Mouse (Mus musculus) ES-CJ7 (cell line): Measurements from ENCODE around the gene Mnat1.
"Not testable (repeated sequence)": the region's sequence is repeated elsewhere in the genome, so short reads cannot be mapped to it uniquely, and the experiment has no call there.

Experiments
- DNase-seq: peaks from one replicate; pipeline ENCODE4 v3.0.0; 2011; ENCODE audit warnings: low read depth, low spot score

Gene Mnat1

DNA sequence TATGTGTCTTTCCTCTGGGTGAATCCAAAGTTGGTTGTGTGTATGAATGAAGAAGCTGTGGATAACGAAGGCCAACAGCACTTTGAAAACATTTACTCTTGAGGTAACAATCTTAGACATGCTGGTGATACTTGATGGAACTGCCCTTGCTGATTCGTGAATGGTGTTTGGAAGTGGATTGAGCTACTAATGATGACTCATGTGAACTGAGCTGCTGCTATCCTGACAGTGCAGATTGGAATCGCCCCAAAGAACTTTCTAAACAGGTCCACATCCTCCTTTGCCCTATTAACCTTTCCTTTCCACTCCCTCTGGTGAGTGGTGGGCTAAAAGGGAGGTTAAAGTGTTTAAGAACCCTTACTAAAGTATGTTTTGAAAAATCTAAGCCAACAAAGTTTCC is 17.2 kb downstream of the Mnat1 start:
- DNase-seq = no peak

DNA sequence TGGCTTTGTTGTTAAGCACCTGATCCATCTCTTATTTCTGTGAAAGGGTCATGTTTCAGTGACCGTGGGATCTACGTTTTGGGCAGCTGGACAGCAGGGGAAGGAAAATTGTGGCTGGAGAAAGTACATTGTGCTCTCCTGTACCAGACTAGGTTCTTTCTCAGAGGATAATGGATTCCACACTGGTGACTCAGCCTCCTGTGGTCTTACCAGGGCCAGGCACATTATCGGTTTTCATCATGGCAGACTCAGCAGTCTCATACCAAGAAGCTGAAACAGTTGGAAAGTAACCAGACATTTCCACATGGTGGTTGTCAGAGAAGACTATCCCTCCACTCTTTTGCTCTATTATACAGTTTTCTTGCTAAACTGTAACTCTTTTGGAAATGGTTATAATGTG is 23.7 kb downstream of the Mnat1 start:
- DNase-seq = no peak

DNA sequence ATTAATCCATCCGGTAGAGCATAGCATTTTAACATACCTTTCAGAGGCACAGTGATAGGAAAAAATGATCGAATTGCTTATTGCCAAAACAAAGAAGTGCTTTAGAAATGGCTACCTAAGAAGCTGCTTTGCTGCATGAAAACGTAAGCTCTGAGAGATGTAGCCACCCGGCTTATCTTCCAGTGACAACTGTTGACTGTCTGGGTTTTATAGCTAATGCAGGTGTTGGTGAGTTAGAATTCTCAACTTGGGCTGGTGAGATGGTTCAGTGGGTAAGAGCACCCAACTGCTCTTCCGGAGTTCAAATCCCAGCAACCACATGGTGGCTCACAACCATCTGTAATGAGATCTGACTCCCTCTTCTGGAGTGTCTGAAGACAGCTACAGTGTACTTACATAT is 27.5 kb downstream of the Mnat1 start:
- not testable (repeated sequence) for DNase-seq

- DNase-seq = no peak
Measured at GRCm38 (mm10) chr12:73154150-73154549, 30.6 kb downstream of the Mnat1 start.

DNA sequence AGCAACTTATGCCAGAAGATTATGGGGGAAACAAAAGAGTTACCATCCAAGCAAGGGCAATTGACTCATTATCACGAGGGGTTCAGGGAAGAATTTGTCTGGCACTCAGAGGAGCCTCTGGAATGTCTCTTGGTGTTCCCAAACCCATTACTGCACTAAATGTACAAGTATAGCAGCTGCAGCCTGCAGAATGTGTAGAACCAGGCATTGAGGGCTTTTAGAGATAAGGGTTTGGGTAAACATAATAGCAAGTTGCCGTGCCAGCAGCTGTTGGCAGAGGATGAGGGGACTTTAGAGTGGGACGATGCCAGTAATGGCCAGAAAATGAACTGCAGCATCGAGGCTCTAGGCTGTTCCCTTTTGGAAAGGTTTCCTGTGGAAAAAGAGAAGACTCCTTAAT is 36.8 kb downstream of the Mnat1 start:
- no peak for DNase-seq

- no peak for DNase-seq
Measured at GRCm38 (mm10) chr12:73162408-73163181, 39.1 kb downstream of the Mnat1 start.

- no peak for DNase-seq
Measured at GRCm38 (mm10) chr12:73170794-73171193, 47.3 kb downstream of the Mnat1 start.

GRCm38 (mm10) chr12:73183896-73184295 is 60.4 kb downstream of the Mnat1 start:
- DNase-seq = no peak

DNA sequence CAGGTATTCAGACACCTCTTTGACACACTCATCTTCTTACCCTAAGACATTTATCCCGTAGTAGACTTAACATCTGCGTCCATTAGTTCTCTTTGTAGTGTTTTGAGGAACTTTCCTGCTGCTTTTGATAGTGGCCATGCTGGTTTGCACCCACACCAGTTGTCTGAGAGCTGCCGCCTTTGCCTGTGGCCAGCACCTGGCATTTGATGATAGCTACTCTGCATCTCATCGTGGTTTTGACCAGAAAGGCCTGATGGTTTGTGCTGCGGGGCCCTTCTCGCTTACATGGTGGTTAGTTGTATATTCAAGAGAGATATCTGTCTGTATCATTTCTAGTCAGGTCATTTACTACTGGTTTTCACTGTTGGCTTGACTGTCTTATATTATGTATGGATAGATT is 73.8 kb downstream of the Mnat1 start:
- DNase-seq = no peak

DNA sequence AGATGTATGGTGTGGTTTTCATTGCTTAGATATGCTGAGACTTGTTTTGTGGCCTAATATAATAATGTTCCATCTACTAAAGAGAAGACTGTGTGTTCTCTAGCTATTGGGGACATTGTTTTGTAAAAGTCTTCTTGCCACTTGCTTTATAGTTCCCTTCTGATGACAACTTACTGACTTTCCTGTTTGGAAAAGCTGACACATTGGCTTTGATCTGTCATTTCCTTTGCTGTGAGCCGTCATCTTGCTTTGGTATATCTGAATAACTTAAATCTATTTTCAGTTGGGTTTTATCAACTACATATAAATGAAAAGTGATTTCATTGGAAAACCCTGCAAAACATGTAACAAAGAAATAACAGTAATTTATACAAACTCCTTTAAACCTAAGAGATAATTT is 74.9 kb downstream of the Mnat1 start:
- no peak for DNase-seq

DNA sequence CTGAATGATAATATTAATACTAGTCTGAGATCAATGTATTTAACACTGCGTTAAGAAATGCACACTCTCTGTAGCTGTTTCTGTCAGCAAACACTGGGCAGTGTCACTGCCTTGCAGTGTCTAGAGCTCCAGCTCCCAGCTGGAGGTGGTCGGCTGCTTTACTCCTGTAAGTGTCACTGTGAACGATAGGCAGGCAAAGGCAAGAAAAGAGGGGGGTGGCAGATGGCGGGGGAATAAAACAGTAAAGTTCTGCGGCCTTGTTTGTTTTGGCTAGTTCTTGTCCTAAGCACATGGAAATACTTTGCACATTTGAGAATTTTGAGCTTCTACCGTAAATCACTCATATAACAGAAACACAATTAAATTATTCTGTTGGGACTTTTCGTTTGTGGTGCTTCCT is 75.9 kb downstream of the Mnat1 start:
- DNase-seq = no peak

DNA sequence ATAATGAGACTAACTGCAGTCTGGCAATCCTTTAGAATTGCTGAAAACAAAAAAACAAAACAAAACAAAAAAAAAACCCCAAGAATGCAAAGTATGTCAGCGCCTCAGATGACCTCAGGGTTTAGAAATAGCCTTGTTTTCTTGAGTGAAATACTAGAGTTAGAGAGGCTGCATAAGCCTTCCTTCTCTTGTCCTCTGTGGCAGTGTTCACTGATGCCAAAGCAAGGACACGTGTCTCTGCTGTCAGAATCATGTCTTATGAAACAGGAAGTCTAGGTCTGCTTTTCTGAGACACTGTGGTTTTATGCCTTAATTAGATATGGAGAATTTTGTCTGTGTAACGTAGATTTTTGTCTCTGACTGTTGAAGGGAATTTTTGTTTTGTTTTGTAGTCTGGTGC is 78.1 kb downstream of the Mnat1 start:
- DNase-seq = no peak

DNA sequence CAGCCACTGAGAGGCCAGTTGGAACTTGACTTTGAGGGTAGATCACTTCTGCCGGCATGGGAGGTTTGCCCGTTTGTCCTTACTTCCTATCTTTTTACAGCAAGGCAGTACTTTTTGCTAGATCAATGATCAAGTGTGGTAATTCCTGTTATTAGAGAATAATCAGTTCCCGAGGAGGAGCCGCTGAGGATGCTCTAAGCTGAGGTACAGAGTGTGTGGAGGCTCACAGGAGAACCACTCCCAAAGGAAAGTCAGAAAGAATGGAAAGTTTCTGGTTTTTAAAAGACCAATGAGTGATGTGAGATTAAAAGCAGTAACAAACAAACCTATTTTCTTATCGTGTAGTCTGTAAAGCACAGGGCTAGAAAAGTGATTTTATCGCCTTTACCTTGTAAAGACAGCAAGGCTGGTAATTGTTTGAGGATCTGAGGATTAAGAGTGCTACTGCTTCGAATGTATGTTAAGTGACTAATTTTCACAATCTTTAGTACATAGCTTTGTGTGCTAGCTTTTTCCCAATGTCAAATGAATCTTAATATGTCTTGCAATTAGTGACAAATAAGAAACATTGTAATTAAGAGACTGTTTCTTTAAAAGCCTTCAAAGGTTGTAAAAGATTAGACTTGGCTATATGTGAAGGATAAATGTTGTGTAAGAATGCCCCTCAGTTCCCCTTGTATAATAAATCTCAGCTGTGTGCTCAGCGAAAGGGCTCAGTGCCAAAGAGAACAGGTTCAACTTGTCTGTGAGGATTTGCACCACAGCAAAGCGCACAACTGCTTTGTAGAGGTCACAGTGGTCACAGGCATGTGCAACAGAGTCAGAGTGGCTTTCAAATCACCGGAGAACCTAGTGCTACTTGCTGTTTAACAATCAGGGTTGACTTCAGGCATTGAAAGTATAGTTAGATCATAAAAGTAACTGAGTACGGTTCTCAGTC is 82.5 kb downstream of the Mnat1 start:
- DNase-seq = no peak

DNA sequence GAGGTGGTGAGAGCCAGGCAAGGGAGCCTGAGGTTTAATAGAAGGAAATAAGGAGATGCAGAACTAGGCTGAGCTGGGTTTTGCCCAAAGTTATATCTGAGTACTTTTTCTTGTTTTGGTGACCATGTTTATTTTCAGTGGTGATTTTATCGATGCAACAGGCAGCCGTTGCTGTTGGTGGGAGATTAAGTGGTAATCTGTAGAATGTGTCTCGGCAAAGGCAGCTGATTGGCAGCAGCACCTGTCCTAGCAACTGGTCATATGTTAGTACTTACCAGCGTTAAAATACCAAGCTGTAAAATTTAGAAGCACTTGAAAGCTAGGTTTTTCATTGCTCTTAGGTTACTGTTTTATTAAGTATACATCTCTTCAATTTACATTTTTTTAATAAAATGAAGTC is 83.5 kb downstream of the Mnat1 start:
- DNase-seq = no peak

DNA sequence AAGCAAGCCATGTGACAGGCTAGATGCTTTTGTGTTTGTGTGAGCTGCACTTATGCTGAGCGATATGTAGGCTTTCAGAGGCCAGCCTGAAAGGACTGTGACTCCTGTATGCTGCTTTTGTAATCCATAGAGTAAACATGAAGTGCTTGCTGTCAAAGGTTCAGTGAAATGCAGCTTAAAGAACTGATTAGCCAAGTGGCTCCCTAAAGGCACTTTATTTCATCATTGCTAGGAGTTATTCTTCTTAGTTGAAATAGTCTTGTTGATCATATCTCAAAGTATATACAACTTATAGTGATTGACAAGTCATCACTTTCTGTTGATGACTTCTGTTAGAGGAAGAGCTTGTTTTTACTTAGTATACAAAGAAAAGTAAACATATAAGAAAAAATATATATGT is 83.9 kb downstream of the Mnat1 start:
- DNase-seq = no peak

- no peak for DNase-seq
Measured at GRCm38 (mm10) chr12:73208518-73208917, 85.0 kb downstream of the Mnat1 start.

GRCm38 (mm10) chr12:73209117-73209516 is 85.6 kb downstream of the Mnat1 start:
- no peak for DNase-seq

- no peak for DNase-seq
Measured at GRCm38 (mm10) chr12:73210454-73210853, 86.9 kb downstream of the Mnat1 start.

DNA sequence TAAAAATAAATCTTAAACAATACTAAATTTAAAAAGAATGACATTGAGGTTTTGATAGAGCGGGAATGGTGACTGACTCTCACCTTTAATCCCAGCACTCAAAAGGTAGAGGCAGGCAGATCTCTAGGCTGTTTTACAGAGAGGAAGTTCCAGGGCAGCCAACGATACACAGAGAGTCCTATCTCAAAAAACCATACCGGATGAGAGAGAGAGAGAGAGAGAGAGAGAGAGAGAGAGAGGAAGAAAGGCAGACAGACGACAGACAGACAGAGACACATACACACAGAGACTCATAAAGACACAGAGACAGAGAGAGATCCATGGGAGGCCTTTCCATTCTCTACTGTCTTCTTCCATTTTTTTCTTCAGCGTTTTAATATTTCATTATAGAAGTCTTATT is 92.3 kb downstream of the Mnat1 start:
- no peak for DNase-seq

GRCm38 (mm10) chr12:73218632-73219031 is 95.1 kb downstream of the Mnat1 start:
- peak; percentile 10 for DNase-seq

DNA sequence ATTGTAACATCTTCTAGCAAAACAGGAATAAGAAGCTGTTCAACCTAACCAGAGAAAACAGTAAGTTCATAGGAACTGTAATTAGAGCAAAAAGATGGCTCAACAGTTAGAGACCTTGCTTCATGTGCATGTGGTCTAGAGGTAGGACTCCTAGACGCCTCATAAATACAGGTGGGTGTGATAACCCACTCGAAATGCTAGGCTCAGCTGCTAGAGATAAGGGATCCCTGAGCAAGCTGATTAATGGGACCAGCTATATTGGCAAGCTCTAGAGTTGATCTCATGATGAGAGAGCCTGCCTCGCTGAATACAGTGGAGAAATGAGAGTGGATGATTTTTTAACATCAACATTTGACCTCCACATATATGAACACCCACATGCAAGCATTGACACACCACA is 97.7 kb downstream of the Mnat1 start:
- no peak for DNase-seq

GRCm38 (mm10) chr12:73223872-73224271 is 100.4 kb downstream of the Mnat1 start:
- DNase-seq = no peak

DNA sequence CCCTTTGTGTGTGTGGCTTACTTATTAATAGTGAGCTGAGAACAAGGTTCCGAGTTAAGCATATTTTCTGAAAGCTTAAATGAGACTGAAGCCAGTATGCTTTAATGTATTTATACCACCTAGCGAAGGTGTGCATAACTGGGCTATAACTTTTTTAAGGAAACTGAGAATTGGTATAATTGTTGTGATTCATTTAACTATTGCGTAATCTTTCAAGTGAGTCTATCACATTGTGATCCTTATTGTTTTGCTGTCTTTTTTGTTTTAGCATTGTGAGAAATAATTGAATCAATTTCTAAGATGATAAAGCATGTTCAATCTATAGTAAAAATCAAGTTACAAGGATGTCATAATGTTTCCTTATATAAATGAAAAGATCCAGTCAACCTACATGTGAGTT is 104.9 kb downstream of the Mnat1 start:
- DNase-seq = no peak
